Mouse (Mus musculus) testis, adult 10 weeks (tissue): Measurements from ENCODE around the gene Srm. TPM values are rescaled to one million over a fixed set of nuclear protein-coding genes. Genes with fewer than 3 reads are reported as not detected.

ENCODE experiments used
- polyA plus RNA-seq: library from polyadenylated mRNA; stranded (reverse); fragments of 350-450 nt; fragmentation: Illumina TruSeq; extraction: RNeasy Lipid Tissue Mini Kit (QIAGEN cat#74804); gene quantifications from one replicate; pipeline ENCODE4 v1.2.3, GENCODE M21; 2014; ENCODE audit warnings: low read depth, low replicate concordance

Gene Srm
- not detected for polyA plus RNA-seq

GRCm38 (mm10) chr4:148591171-148591630, at the start of gene Srm:
Gene Srm (plus strand): TSS chr4:148591503.

GRCm38 (mm10) chr4:148558297-148559000, 32.9 kb upstream of the Srm start, which contains the start of gene Exosc10:
Gene Exosc10 (plus strand): TSS chr4:148558429.

GRCm38 (mm10) chr4:148602357-148603120, 11.2 kb downstream of the Srm start, which contains the start of gene Masp2:
Gene Masp2 (plus strand): TSS chr4:148602554.

GRCm38 (mm10) chr4:148626623-148627185, 35.4 kb downstream of the Srm start, which contains the start of gene Tardbp:
Gene Tardbp (minus strand): TSS chr4:148627019.

GRCm38 (mm10) chr4:148643291-148644156, 52.2 kb downstream of the Srm start, which contains the start of gene Gm572:
Gene Gm572 (plus strand): TSS chr4:148643317.

Other genes with a start within 250 kb of the Srm start
- gene Ubiad1, start 146.7 kb upstream of the Srm start, polyA plus RNA-seq, result 2.5 TPM
- 15.2 TPM for gene Mtor, start 142.9 kb upstream of the Srm start, polyA plus RNA-seq
- gene Angptl7, start 91.0 kb upstream of the Srm start, polyA plus RNA-seq, result 3.3 TPM
- 19.0 TPM for gene Exosc10, start 33.1 kb upstream of the Srm start, polyA plus RNA-seq
- gene Masp2, start 11.1 kb downstream of the Srm start, polyA plus RNA-seq, result not detected
- gene Tardbp, start 35.5 kb downstream of the Srm start, polyA plus RNA-seq, result 456 TPM
- not detected for gene Gm572, start 51.8 kb downstream of the Srm start, polyA plus RNA-seq
- gene Casz1, start 212.9 kb downstream of the Srm start, polyA plus RNA-seq, result 1.7 TPM